Mouse (Mus musculus) thymus, adult 2 months (tissue): ENCODE results near the gene Lsm2. TPM values are rescaled to one million over a fixed set of nuclear protein-coding genes. Genes with fewer than 3 reads are reported as not detected.

Source experiments
- DNase-seq: peaks from one replicate; pipeline ENCODE4 v3.0.0; 2021
- H3K27ac ChIP-seq: fragments of 200-500 bp; 2 replicates; pipeline ENCODE4 v1.5.1; 2012; ENCODE audit warnings: low read length, control low read depth; ENCODE audit not compliant: control insufficient read depth, insufficient read depth
- H3K27me3 ChIP-seq: fragments of 200-500 bp; 2 replicates; pipeline ENCODE4 v1.6.1; 2012; ENCODE audit warnings: mild to moderate bottlenecking, low read length, moderate library complexity, mixed read lengths; ENCODE audit not compliant: control insufficient read depth, insufficient read depth
- H3K36me3 ChIP-seq: fragments of 200-500 bp; 2 replicates; pipeline ENCODE4 v1.6.1; 2012; ENCODE audit warnings: mild to moderate bottlenecking, low read length, moderate library complexity; ENCODE audit not compliant: control insufficient read depth, insufficient read depth
- H3K4me1 ChIP-seq: fragments of 200-500 bp; replicated peaks from 2 replicates; pipeline ENCODE4 v1.6.1; 2012; ENCODE audit warnings: low read length; ENCODE audit not compliant: control insufficient read depth, insufficient read depth
- H3K4me3 ChIP-seq: fragments of 200-500 bp; 2 replicates; pipeline ENCODE4 v1.5.1; 2012; ENCODE audit warnings: mild to moderate bottlenecking, low read length, control low read depth, moderate library complexity; ENCODE audit not compliant: control insufficient read depth, insufficient read depth
- CTCF ChIP-seq: fragments of 200-500 bp; IDR thresholded peaks from 2 replicates; pipeline ENCODE4 v1.5.1; 2012; ENCODE audit warnings: mild to moderate bottlenecking, control low read depth, low read length, moderate library complexity, borderline replicate concordance; ENCODE audit not compliant: control insufficient read depth, poor library complexity, insufficient read depth; ENCODE audit errors: extremely low read depth
- POLR2A ChIP-seq: fragments of 200-500 bp; IDR thresholded peaks from 2 replicates; pipeline ENCODE4 v1.6.1; 2012; ENCODE audit warnings: mild to moderate bottlenecking, low read length, control low read depth, moderate library complexity; ENCODE audit not compliant: control insufficient read depth, poor library complexity, insufficient read depth; ENCODE audit errors: extremely low read depth
- WGBS: fragments of 180-500 bp; shearing (Covaris S2); methylation state at CpG from one replicate; pipeline ENCODE4 v1.1.7; 2018; 5-methylcytosine and 5-hydroxymethylcytosine counted together
- polyA plus RNA-seq: library from polyadenylated mRNA; depleted of rRNA; stranded (reverse); fragments of >200 nt; gene quantifications from 2 replicates; pipeline ENCODE4 v1.2.3, GENCODE M21; 2012

Lsm2 gene
- polyA plus RNA-seq, 1 experiment = 207 TPM

GRCm38 (mm10) chr17:35013221-35013620 lies 31.6 kb downstream of the Lsm2 start:
- no peak for DNase-seq
- TF ChIP-seq CTCF (no peak), POLR2A (no peak)

GRCm38 (mm10) chr17:35015296-35015695 lies 33.6 kb downstream of the Lsm2 start:
- no peak for DNase-seq
- peaks cover 28% of the 10 kb centered on the region for H3K36me3 ChIP-seq
- peaks cover 14% of the 10 kb centered on the region for H3K4me1 ChIP-seq
- H3K27me3 ChIP-seq = no peaks in the 10 kb centered on the region
- H3K27ac ChIP-seq = no peak overlapping the region
- TF ChIP-seq POLR2A = no peak
- TF ChIP-seq CTCF = no peak
- 97% methylated on average over 16 of the region's 16 CpGs for WGBS
- H3K4me3 ChIP-seq = no peak overlapping the region

More at GRCm38 (mm10) chr17:35013221-35013620, 31.6 kb downstream of the Lsm2 start:
- H3K27ac ChIP-seq = no peak overlapping the region
- no peaks in the 10 kb centered on the region for H3K27me3 ChIP-seq
- H3K4me3 ChIP-seq = no peak overlapping the region
- WGBS = 89% methylated on average over 6 of the region's 6 CpGs
- peaks cover 29% of the 10 kb centered on the region for H3K36me3 ChIP-seq
- H3K4me1 ChIP-seq = peaks cover 14% of the 10 kb centered on the region

GRCm38 (mm10) chr17:35016376-35016775 lies 34.7 kb downstream of the Lsm2 start, which contains the start of gene Vwa7:
Vwa7 (plus strand) TSS chr17:35016579.
- Histone ChIP-seq H3K36me3 (peaks cover 19% of the 10 kb centered on the region), H3K27ac (no peak within 1 kb of the TSS), H3K4me1 (peaks cover 16% of the 10 kb centered on the region), H3K27me3 (no peaks in the 10 kb centered on the region), H3K4me3 (no peak within 1 kb of the TSS)
- 69% methylated on average over 12 of the region's 12 CpGs for WGBS
- no peak for DNase-seq
- TF ChIP-seq CTCF = no peak
- TF ChIP-seq POLR2A = no peak

GRCm38 (mm10) chr17:35016791-35017705 lies 35.4 kb downstream of the Lsm2 start:
- H3K4me1 ChIP-seq = peaks cover 17% of the 10 kb centered on the region
- H3K36me3 ChIP-seq = peaks cover 14% of the 10 kb centered on the region
- H3K27me3 ChIP-seq = no peaks in the 10 kb centered on the region
- 79% methylated on average over 10 of the region's 10 CpGs for WGBS
- TF ChIP-seq CTCF (no peak), POLR2A (no peak)
- H3K27ac ChIP-seq = no peak overlapping the region
- DNase-seq = no peak
- no peak overlapping the region for H3K4me3 ChIP-seq

GRCm38 (mm10) chr17:35017706-35018030 lies 36.0 kb downstream of the Lsm2 start:
- peaks cover 14% of the 10 kb centered on the region for H3K36me3 ChIP-seq
- peaks cover 17% of the 10 kb centered on the region for H3K4me1 ChIP-seq
- 77% methylated on average over 14 of the region's 14 CpGs for WGBS
- TF ChIP-seq POLR2A (no peak), CTCF (no peak)
- no peak overlapping the region for H3K27ac ChIP-seq
- no peak overlapping the region for H3K4me3 ChIP-seq
- no peaks in the 10 kb centered on the region for H3K27me3 ChIP-seq
- DNase-seq = no peak

- H3K36me3 ChIP-seq = peaks cover 12% of the 10 kb centered on the region
- no peak overlapping the region for H3K27ac ChIP-seq
- no peaks in the 10 kb centered on the region for H3K27me3 ChIP-seq
- no peak overlapping the region for H3K4me3 ChIP-seq
- H3K4me1 ChIP-seq = peaks cover 17% of the 10 kb centered on the region
- no peak for TF ChIP-seq POLR2A
- TF ChIP-seq CTCF = no peak
- no peak for DNase-seq
- WGBS = 93% methylated on average over 3 of the region's 3 CpGs
Observed at GRCm38 (mm10) chr17:35018171-35018570, 36.5 kb downstream of the Lsm2 start.
